Mouse (Mus musculus) embryo, embryonic 9.5 days (tissue): ENCODE measurements around the gene Gpr156.
"Not testable (repeated sequence)": the region's sequence is repeated elsewhere in the genome, so short reads cannot be mapped to it uniquely, and the experiment has no call there.

Experiments
- DNase-seq: peaks from one replicate; pipeline ENCODE4 v3.0.0-alpha.2; 2017; ENCODE audit errors: extremely low spot score

The Gpr156 gene

DNA sequence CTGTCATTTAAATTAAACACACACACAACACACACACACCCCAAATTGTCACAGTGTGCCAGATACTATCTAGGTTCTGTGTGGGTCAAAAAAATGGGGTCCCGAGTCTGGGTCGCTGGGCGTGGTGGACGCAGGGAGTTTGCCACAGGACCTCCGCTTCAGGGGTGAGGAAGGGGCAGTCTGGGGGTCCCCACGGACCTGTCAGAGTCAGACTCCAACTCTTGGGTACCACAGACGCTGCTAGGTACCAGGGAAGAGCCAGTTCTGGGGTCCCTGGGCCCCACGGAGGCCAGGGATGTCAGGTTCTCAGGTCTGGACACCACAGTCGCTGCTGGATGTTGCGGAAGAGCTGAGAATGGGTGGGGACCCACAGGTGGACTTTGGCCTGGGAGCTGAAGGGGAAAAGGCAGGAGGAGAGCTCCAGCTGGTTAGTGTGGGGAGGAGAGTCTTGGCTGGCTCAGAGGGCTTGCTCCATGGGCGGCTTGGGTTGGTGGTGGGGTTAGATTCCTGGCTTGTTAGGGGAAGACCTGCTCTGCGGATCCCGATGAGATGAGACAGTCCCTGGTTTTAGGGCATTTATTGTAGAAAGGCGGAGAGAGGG lies 39.9 kb downstream of the Gpr156 start:
- DNase-seq, result no peak

DNA sequence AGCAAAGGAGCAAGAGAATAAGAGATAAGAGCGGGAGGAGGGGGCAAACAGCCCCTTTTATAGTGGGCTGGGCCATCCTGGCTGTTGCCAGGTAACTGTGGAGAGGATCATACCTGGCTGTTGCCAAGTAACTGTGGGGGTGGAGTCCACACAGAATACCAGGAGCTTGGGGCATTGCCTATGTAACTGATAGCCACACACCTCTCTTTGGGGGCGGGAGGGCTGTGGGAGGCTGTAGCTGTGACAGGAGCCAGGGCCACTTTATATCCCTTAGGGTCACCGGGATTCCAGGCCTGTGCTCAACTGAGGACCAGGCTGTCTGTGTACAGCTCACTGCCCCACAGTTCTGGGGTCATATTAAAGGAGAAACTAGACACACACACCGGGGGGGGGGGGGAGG lies 40.5 kb downstream of the Gpr156 start:
- DNase-seq, result no peak

DNA sequence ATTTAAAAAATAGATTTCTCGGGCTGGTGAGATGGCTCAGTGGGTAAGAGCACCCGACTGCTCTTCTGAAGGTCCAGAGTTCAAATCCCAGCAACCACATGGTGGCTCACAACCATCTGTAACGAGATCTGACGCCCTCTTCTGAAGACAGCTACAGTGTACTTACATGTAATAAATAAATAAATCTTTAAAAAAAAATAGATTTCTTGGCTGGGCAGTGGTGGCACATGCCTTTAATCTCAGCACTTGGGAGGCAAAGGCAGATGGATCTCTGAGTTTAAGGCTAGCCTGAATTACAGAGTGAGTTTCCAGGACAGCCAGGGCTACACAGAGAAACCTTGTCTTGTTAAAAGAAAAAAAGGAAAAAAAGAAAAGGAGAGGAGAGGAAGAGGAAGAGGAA lies 46.4 kb downstream of the Gpr156 start:
- DNase-seq, result not testable (repeated sequence)

GRCm38 (mm10) chr16:37963331-37964281 lies 47.3 kb downstream of the Gpr156 start:
- DNase-seq, result peak; percentile 64

DNA sequence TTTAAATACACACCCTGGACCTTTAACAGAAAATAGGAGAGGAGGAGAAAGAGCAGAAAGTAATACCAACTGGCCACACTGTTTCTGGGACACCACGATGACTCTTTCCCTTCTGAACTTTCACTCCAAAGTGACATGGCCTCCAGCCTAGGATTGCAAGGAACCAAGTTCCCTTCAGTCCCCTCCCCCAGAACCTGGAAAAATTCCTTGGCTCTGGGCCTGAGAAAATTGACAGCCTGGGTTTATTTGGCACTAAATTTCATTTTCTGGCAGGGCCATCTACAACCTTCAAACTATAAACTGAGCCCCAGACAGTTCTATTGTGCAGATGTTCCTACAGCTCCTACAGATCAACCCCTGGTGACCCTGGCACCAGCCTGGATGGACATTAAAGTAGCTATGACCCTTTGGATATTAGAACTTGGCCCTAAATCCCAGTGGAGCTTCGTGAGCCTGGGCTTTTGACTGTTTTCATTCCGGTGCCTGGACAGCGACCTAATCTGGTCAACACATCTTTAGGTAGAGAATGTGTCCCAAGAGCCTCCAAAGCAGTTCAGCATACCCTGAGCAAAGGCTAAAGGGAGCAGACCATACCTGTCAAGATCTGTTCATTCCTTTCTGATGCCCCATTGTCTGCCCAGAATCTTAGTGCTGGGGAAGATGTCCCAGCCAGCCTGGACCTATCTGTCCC lies 48.2 kb downstream of the Gpr156 start:
- peak; percentile 27 for DNase-seq

DNA sequence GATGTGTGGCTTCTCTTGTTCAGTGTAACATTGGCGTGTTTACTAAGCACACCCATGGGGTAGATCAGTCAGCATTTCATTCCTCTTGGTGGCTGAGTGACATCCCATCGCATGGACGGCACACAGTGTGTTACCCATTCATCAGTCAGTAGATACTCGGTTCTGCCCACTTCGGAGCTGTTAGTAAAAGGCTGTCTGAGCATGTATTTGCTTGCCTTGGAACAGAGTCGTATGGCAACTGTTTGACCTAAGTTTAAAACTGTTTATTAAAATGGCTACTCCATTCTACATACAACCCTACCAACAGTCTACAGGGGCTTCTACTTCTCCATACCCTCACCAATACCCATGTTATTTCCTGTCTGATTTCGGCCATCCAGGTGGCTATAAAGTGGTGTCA lies 50.6 kb downstream of the Gpr156 start:
- no peak for DNase-seq

DNA sequence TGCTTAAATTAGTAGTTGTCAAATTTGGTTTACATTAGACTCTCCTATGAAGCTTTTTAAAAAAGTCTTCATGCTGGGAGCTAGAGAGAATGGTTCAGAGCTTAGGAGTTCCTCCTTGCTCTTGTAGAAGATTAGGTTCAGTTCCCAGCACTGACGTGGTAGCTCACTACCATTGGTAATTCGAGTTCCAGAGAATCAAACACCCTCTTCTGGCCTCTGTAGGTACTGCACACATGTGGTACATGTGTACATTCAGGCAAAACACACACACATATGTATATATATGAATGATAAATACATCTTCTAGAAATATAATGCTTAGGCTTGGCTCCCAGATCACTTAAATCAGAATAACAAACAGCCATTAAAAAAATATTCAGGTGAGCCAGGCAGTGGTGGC lies 51.1 kb downstream of the Gpr156 start:
- DNase-seq, result no peak

DNA sequence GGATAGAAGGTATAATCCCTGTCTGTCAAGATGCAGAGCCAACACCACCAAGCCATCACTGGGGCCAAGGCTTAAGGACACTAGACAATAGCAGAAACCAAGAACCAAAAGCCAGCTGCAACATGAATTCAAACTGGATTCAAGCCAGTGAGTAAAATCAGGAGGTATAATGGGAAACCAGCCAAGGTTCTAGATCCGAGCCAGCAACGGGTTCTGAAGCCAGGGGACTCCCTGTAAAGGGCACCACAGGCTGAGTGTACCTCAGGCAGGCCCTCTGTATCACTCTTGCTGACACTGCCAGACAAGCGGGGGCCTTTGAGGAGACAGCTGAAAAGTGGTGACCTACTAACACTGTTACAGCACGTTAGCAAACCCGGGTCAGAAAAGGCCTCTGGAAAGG lies 55.2 kb downstream of the Gpr156 start:
- DNase-seq, result no peak

DNA sequence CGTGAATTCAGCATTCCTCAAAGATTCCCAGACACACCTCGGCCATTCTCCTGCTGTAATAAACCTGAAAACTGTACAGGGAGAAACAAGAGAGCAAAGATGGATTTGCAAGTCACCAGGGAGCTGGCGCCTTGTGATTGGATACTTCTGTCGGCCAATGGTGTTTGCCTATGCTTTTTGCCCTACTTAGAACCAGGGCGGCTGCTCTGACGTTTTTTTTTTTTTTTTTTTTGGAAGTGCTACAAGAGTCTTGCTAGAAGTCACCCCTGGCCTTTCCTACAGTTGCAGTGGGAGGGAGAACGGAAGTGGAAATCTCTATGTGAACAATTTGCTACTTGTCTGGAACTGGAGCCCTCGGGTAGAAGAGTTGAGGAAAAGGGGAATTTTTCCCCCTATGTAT lies 56.1 kb downstream of the Gpr156 start:
- DNase-seq, result no peak

DNA sequence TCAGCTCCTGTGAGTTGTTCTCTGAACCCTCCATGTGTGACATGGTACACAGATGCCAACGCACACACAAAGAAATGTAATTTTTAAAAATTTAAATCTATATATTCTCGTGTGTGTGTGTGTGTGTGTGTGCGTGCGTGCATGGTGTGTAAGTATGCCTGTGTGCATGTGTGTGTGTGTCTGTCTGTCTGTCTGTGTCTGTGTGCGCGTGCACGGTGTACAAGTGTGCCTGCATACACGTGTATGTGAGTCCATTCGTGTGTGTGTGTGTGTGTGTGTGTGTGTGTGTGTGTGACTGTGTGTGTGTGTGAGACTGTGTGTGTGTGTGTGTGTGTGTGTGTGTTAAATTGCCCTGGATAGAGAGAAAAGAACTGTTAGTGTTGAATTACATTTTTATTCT lies 56.9 kb downstream of the Gpr156 start:
- not testable (repeated sequence) for DNase-seq

GRCm38 (mm10) chr16:37973855-37974519 lies 57.7 kb downstream of the Gpr156 start:
- DNase-seq, result no peak

DNA sequence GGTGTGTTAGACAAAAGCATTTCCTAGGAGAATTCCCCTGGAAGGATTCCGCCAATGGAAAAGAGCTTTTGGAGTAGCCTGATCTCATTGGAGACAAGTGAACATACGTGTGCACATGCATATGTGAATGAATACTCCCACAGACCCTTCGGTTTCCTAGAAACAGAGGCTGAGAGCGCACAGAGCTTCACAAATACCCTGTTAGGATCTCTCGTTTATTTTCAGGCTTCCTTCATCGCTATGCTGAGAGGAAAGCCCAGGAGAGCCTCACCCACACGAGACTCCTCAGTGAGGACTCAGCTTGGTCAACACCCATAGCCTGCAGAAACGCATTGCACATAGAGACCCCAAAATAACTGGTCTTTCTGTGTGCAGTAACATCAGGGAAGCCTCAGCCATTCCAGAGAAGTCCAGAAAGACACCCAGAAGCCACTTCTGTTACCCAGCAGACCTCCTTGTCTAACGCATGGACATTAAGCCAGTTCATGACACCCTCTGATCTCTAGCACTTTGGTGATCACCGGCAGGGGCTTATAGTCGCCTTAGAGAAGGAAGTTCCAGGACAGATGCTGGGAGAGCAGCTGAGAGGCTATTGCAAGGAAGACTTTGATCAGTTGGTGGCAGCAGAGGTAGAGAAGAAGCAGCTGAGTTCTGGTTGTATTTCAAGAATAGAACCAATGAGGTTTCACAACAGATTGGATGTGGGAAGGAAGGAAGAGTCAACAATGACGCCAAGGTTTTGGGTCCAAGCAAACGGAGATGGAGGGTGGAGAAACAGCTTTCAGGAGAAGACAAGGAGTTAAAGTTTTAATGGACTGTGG lies 58.4 kb downstream of the Gpr156 start:
- DNase-seq, result no peak

GRCm38 (mm10) chr16:37981907-37982306 lies 65.6 kb downstream of the Gpr156 start:
- DNase-seq, result no peak

- no peak for DNase-seq
Observed at GRCm38 (mm10) chr16:37988211-37988865, 72.0 kb downstream of the Gpr156 start.

GRCm38 (mm10) chr16:37989796-37990195 lies 73.5 kb downstream of the Gpr156 start:
- no peak for DNase-seq

- DNase-seq, result peak; percentile 46
Observed at GRCm38 (mm10) chr16:37990553-37991344, 74.5 kb downstream of the Gpr156 start.

GRCm38 (mm10) chr16:37992806-37993205 lies 76.5 kb downstream of the Gpr156 start:
- DNase-seq, result peak; percentile 27

DNA sequence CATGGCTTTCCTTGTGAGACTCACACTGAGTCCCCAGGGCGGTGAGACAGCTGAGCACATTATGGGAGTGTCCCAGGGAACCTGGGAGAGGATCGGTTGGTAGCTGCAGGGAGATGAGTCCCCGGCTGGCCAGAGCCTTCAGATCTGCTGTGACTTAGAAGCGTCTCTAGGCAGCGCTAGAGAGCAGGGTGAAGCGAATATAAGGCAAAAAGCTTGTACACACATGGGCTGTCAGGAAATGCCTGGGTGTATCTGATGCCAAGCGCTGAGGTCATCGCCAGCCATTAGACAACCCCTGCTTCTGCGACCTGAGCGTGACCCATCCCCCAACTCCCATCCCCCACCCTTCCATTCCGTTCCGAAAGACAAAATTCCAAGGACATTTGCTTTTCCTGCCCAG lies 78.4 kb downstream of the Gpr156 start:
- DNase-seq, result peak; percentile 68

- no peak for DNase-seq
Observed at GRCm38 (mm10) chr16:37997771-37998170, 81.5 kb downstream of the Gpr156 start.

- no peak for DNase-seq
Observed at GRCm38 (mm10) chr16:37999762-38000161, 83.5 kb downstream of the Gpr156 start.
